ENCODE assay signal across 15 mouse cellular contexts in the genomic region with DNA sequence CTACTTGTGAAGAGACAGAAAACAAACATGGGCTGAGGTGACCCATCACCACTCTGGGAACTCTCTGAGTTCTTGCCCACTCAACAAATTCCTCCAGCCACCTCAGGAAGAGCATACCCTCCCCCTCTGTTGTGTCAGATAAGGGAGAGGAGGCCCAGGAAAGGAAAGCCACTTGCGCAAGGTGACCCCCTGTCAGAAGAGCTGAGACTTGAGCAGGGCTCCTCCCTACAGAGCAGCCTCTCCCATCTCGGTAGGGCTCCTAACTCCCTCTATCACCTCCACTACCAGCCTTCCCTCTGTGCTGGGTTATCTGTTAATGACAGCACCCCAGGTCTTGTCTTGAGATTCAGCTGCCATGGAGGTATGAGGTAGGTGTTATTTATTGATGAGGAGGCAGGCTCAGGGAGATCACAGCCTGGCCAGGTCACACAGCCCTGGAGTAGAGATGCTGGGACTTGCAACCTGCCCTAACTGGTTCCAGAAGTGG. TPM values are rescaled to one million over a fixed set of nuclear protein-coding genes. Genes with fewer than 3 reads are reported as not detected.
DNase-seq lines count a peak whose midpoint lies in the region; ATAC-seq and TF ChIP-seq lines count a peak whose summit lies in the region.
"Had no signal": no experiment of that assay in that cellular context is flagged by ENCODE, and none has a peak within 500 bp of the region (broad histone marks: within the 10 kb centered on the region; RNA-seq: fewer than 3 reads in every experiment).

No protein-coding gene starts in this region.

- DNase-seq in heart, adult 2 months: no peak
- DNase-seq in lung, postnatal 4 days: no peak
- DNase-seq in c-Kit-positive CD71-positive TER-119-positive erythroid progenitor cells, embryonic 14.5 days (ENCODE audit: low spot score): peak; percentile 79
- no peak for DNase-seq in ovary, postnatal 10 days (ENCODE audit: low spot score)
- DNase-seq in ovary, adult 18-20 months (ENCODE audit: low spot score): no peak
- DNase-seq: cerebellum, adult 9-10 months; kidney, adult 11 months; left cerebral cortex, postnatal 4 days; right cerebral cortex, postnatal 25 days; thymus, adult 18-20 months had no signal

- H3K4me3 ChIP-seq in heart, embryonic 12.5 days: no peak overlapping the region
- H3K4me3 ChIP-seq in heart, adult 2 months: no peak overlapping the region
- no peak overlapping the region for H3K4me3 ChIP-seq in lung, embryonic 16.5 days (ENCODE audit: low read length)
- H3K4me3 ChIP-seq: embryonic facial prominence, embryonic 13.5 days; neural tube, embryonic 13.5 days had no signal

- H3K27me3 ChIP-seq in heart, embryonic 12.5 days (replicated peaks): no peaks in the 10 kb centered on the region
- H3K27me3 ChIP-seq in heart, adult 2 months (ENCODE audit: control insufficient read depth, insufficient read depth, low read length): no peaks in the 10 kb centered on the region
- H3K27me3 ChIP-seq in lung, embryonic 16.5 days (ENCODE audit: control insufficient read depth, insufficient read depth, low read depth, low read length): no peaks in the 10 kb centered on the region
- H3K27me3 ChIP-seq: embryonic facial prominence, embryonic 13.5 days; neural tube, embryonic 13.5 days had no signal

- no peaks in the 10 kb centered on the region for H3K79me2 ChIP-seq in heart, adult 2 months (replicated peaks; ENCODE audit: control insufficient read depth, insufficient read depth, low read length)

- ATAC-seq in heart, embryonic 12.5 days (ENCODE audit: insufficient number of reproducible peaks, low FRiP score): peak; percentile 78
- peak; percentile 64 for ATAC-seq in lung, embryonic 16.5 days (ENCODE audit: low read depth)
- peak; percentile 30; the same call in 1 of the 2 replicates for ATAC-seq in megakaryocyte-erythroid progenitor cell, adult 5-6 weeks (replicated peaks; ENCODE audit: low FRiP score, low TSS enrichment, poor library complexity, severe bottlenecking)

- H3K36me3 ChIP-seq in heart, embryonic 12.5 days: no peaks in the 10 kb centered on the region
- no peaks in the 10 kb centered on the region for H3K36me3 ChIP-seq in heart, adult 2 months (ENCODE audit: control insufficient read depth, insufficient read depth, low read length)
- no peaks in the 10 kb centered on the region for H3K36me3 ChIP-seq in lung, embryonic 16.5 days (ENCODE audit: control insufficient read depth, insufficient read depth, low read length)
- H3K36me3 ChIP-seq: embryonic facial prominence, embryonic 13.5 days; neural tube, embryonic 13.5 days had no signal

- no peak for TF ChIP-seq EP300 in heart, adult 2 months (IDR thresholded peaks at IDR 0.05; ENCODE audit: insufficient read depth, low read depth, low read length)

- TF ChIP-seq POLR2A in heart, adult 2 months (IDR thresholded peaks at IDR 0.05; ENCODE audit: insufficient read depth, low read depth, low read length): no peak

- peak overlapping the region; percentile 89 for H3K27ac ChIP-seq in heart, embryonic 12.5 days (ENCODE audit: poor library complexity, severe bottlenecking)
- no peak overlapping the region for H3K27ac ChIP-seq in heart, adult 2 months
- H3K27ac ChIP-seq in lung, embryonic 16.5 days (ENCODE audit: low read length): no peak overlapping the region
- H3K27ac ChIP-seq: embryonic facial prominence, embryonic 13.5 days; neural tube, embryonic 13.5 days had no signal

- H3K4me1 ChIP-seq in heart, embryonic 12.5 days (replicated peaks): peaks cover 48% of the 10 kb centered on the region
- H3K4me1 ChIP-seq in heart, adult 2 months (ENCODE audit: control insufficient read depth, insufficient read depth, low read length): no peaks in the 10 kb centered on the region
- H3K4me1 ChIP-seq in lung, embryonic 16.5 days (replicated peaks; ENCODE audit: control insufficient read depth, insufficient read depth, low read length): peaks cover 4% of the 10 kb centered on the region; the same call in 1 of the 2 replicates
- H3K4me1 ChIP-seq: embryonic facial prominence, embryonic 13.5 days; neural tube, embryonic 13.5 days had no signal

- no peaks in the 10 kb centered on the region for H3K9me3 ChIP-seq in heart, embryonic 12.5 days (replicated peaks)
- H3K9me3 ChIP-seq in lung, embryonic 16.5 days (ENCODE audit: control insufficient read depth, low read length): no peaks in the 10 kb centered on the region
- H3K9me3 ChIP-seq: embryonic facial prominence, embryonic 13.5 days; neural tube, embryonic 13.5 days had no signal

- intact Hi-C loops in heart, adult 2 months (cut with DNase I): no loop called here

- peak overlapping the region; percentile 18; the same call in 1 of the 2 replicates for H3K4me2 ChIP-seq in heart, embryonic 12.5 days
- H3K4me2 ChIP-seq in lung, embryonic 16.5 days (ENCODE audit: low read depth, low read length): no peak overlapping the region
- H3K4me2 ChIP-seq: embryonic facial prominence, embryonic 13.5 days; neural tube, embryonic 13.5 days had no signal

- WGBS in heart, embryonic 12.5 days: 21% methylated on average over 2 of the region's 2 CpGs
- 56% methylated on average over 2 of the region's 2 CpGs for WGBS in heart, adult 2 months
- WGBS in lung, embryonic 16.5 days: 27% methylated on average over 2 of the region's 2 CpGs

- TF ChIP-seq CTCF in heart, adult 2 months (IDR thresholded peaks at IDR 0.05): no peak

- H3K9ac ChIP-seq in heart, embryonic 12.5 days: no peak overlapping the region
- no peak overlapping the region for H3K9ac ChIP-seq in heart, adult 2 months (ENCODE audit: low read depth, low read length)
- no peak overlapping the region for H3K9ac ChIP-seq in lung, embryonic 16.5 days (ENCODE audit: low read length)
- H3K9ac ChIP-seq: embryonic facial prominence, embryonic 13.5 days; neural tube, embryonic 13.5 days had no signal

RNA-seq across cellular contexts. Expression of a gene that starts 57.6 kb away (rescaled TPM):
- 330 and 331 TPM in 2 replicates for polyA plus RNA-seq in heart, embryonic 12.5 days (2016; fragmentation: Nextera tagmentation; extraction: Ambion mirVana)
- 10 to 100 TPM in 1 of 2 experiments, 1 to 10 TPM in 1; 8.9 to 18.9 TPM for total RNA-seq in heart, adult 2 months (2021)
- polyA plus RNA-seq in heart, adult 2 months (2012; rRNA removed): 16.6 and 18.1 TPM in 2 replicates
- 89.7 and 95.7 TPM in 2 replicates for polyA plus RNA-seq in lung, embryonic 16.5 days (2015; fragmentation: Nextera tagmentation; extraction: Ambion mirVana)
- 0.98 and 2.6 TPM in 2 replicates for total RNA-seq in megakaryocyte-erythroid progenitor cell, adult 5-6 weeks (2014; fragmentation: Nextera tagmentation)
- 2.1 and 5.0 TPM in 2 replicates for total RNA-seq in megakaryocyte-erythroid progenitor cell, adult 5-6 weeks (2017)
